Mouse (Mus musculus) G1E (cell line): ENCODE data around the gene Glt8d1.

Source experiments
- CTCF ChIP-seq: IDR thresholded peaks from 2 replicates; pipeline ENCODE4 v1.5.1; 2012; ENCODE audit warnings: low read depth, low read length, inconsistent platforms, mixed read lengths
- GATA1 ChIP-seq: IDR thresholded peaks from 2 replicates; pipeline ENCODE4 v1.6.1; 2012; ENCODE audit warnings: borderline replicate concordance, low read length, inconsistent platforms, mixed read lengths
- POLR2AphosphoS5 ChIP-seq: IDR thresholded peaks from 2 replicates; pipeline ENCODE4 v1.6.1; 2012; ENCODE audit warnings: low read depth, low read length, inconsistent platforms; ENCODE audit not compliant: insufficient replicate concordance

GRCm38 (mm10) chr14:31000816-31001306 is 339 bp upstream of the Glt8d1 start:
- no peak for TF ChIP-seq CTCF
- TF ChIP-seq POLR2AphosphoS5 = no peak
- TF ChIP-seq GATA1 = no peak
